Mouse (Mus musculus): Measurements from ENCODE around the gene Ptgs1.

DNA sequence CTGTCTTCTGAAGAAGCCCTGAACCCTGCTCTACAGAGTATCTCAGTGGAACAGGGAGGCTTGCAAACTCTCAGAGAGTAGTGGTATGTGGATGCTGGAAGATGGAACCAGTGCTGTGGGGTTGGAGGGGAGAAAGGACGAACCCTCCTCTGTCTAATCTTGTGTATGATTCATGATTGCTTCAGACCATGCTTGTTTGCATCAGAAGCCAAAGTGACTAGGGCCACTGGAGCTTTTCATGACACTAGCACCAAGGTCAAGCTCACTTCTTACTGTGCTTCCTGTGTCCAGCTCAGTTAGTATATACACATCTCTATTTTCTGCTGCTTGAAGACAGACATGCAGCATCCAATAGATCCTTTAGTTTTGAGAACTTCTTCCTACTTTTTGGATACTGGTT lies 50.9 kb downstream of the Ptgs1 start:
- TF ChIP-seq GATA1 (IDR thresholded peaks at IDR 0.05; ENCODE audit: borderline replicate concordance, low read length): no peak
- TF ChIP-seq FLI1 (IDR thresholded peaks at IDR 0.05; ENCODE audit: low read length): no peak

Data from megakaryocyte, embryonic 14.5 days (primary cell).